Mouse (Mus musculus) limb, embryonic 12.5 days (tissue): Measurements from ENCODE around the gene Supt4a. TPM values are rescaled to one million over a fixed set of nuclear protein-coding genes. Genes with fewer than 3 reads are reported as not detected.
A peak's percentile ranks its signal among the peaks of the same experiment; 100 is the strongest.

Experiments
- ATAC-seq: fragments of 200-750 bp; cut with Nextera tagmentation; 2 replicates; pipeline ENCODE4 v1.8.0; 2017; ENCODE audit warnings: low read depth, moderate TSS enrichment; ENCODE audit not compliant: insufficient number of reproducible peaks, insufficient read depth, low FRiP score, low TSS enrichment
- H3K27ac ChIP-seq: fragments of 300-500 bp; sonication (generic); 2 replicates; pipeline ENCODE4 v1.5.1; 2016; ENCODE audit warnings: mild to moderate bottlenecking, moderate library complexity
- H3K27me3 ChIP-seq: fragments of 300-500 bp; sonication (generic); 2 replicates; pipeline ENCODE4 v1.6.1; 2016; ENCODE audit warnings: mild to moderate bottlenecking, moderate library complexity
- H3K36me3 ChIP-seq: fragments of 300-500 bp; sonication (generic); 2 replicates; pipeline ENCODE4 v1.6.1; 2016; ENCODE audit warnings: mild to moderate bottlenecking, moderate library complexity
- H3K4me1 ChIP-seq: fragments of 300-500 bp; sonication (generic); replicated peaks from 2 replicates; pipeline ENCODE4 v1.6.1; 2016
- H3K4me2 ChIP-seq: fragments of 300-500 bp; sonication (generic); 2 replicates; pipeline ENCODE4 v1.6.1; 2016; ENCODE audit warnings: mild to moderate bottlenecking, moderate library complexity
- H3K4me3 ChIP-seq: fragments of 300-500 bp; sonication (generic); replicated peaks from 2 replicates; pipeline ENCODE4 v1.5.1; 2016; ENCODE audit warnings: mild to moderate bottlenecking
- H3K9ac ChIP-seq: fragments of 300-500 bp; sonication (generic); replicated peaks from 2 replicates; pipeline ENCODE4 v1.6.1; 2016; ENCODE audit warnings: mild to moderate bottlenecking, moderate library complexity
- H3K9me3 ChIP-seq: fragments of 300-500 bp; sonication (generic); 2 replicates; pipeline ENCODE4 v1.6.1; 2016; ENCODE audit warnings: mild to moderate bottlenecking, moderate library complexity
- WGBS: fragments of 180-500 bp; shearing (Covaris S2); methylation state at CpG from one replicate; pipeline ENCODE4 v1.1.7; 2016; 5-methylcytosine and 5-hydroxymethylcytosine counted together
- polyA plus RNA-seq: library from polyadenylated mRNA; unstranded; fragments of >200 nt; fragmentation: Nextera tagmentation; extraction: Ambion mirVana; gene quantifications from 2 replicates; pipeline ENCODE4 v1.2.1, GENCODE M21; 2016

Supt4a gene
- polyA plus RNA-seq, 1 experiment from 2014 or later, result 167 TPM

- no peak for ATAC-seq
- Histone ChIP-seq H3K9me3 (no peaks in the 10 kb centered on the region), H3K36me3 (no peaks in the 10 kb centered on the region), H3K27me3 (peaks cover 3% of the 10 kb centered on the region; the same call in 1 of the 2 replicates), H3K4me1 (peaks cover 11% of the 10 kb centered on the region), H3K27ac (peak overlapping the region; percentile 47; the same call in 1 of the 2 replicates), H3K4me3 (no peak overlapping the region), H3K9ac (no peak overlapping the region), H3K4me2 (no peak overlapping the region; the same call in 1 of the 2 replicates)
These were observed 11.8 kb upstream of the Supt4a start for GRCm38 (mm10) chr11:87725515-87725914.

GRCm38 (mm10) chr11:87725964-87726562 lies 11.3 kb upstream of the Supt4a start:
- ATAC-seq, result peak; percentile 33; the same call in 1 of the 2 replicates
- Histone ChIP-seq H3K9me3 (no peaks in the 10 kb centered on the region), H3K4me2 (no peak overlapping the region; the same call in 1 of the 2 replicates), H3K27me3 (peaks cover 3% of the 10 kb centered on the region; the same call in 1 of the 2 replicates), H3K9ac (peak overlapping the region; percentile 27; the same call in 1 of the 2 replicates), H3K4me3 (no peak overlapping the region), H3K36me3 (no peaks in the 10 kb centered on the region), H3K27ac (peak overlapping the region; percentile 47), H3K4me1 (peaks cover 11% of the 10 kb centered on the region)
- WGBS, result 19% methylated on average over 6 of the region's 6 CpGs

GRCm38 (mm10) chr11:87727021-87727420 lies 10.3 kb upstream of the Supt4a start:
- peak overlapping the region; percentile 47 for H3K27ac ChIP-seq
- WGBS, result 68% methylated on average over 11 of the region's 11 CpGs
- H3K4me2 ChIP-seq, result no peak overlapping the region
- no peak overlapping the region for H3K4me3 ChIP-seq
- peaks cover 11% of the 10 kb centered on the region for H3K4me1 ChIP-seq
- 0 out of 2 replicates have a peak, but pooled peaks cover 3% of the 10 kb centered on the region for H3K27me3 ChIP-seq
- no peaks in the 10 kb centered on the region for H3K36me3 ChIP-seq
- H3K9me3 ChIP-seq, result no peaks in the 10 kb centered on the region
- no peak for ATAC-seq
- no peak overlapping the region for H3K9ac ChIP-seq

- Histone ChIP-seq H3K9me3 (no peaks in the 10 kb centered on the region), H3K4me3 (no peak overlapping the region), H3K4me2 (no peak overlapping the region), H3K36me3 (no peaks in the 10 kb centered on the region), H3K27me3 (0 out of 2 replicates have a peak, but pooled peaks cover 3% of the 10 kb centered on the region), H3K4me1 (peaks cover 11% of the 10 kb centered on the region), H3K9ac (no peak overlapping the region), H3K27ac (no peak overlapping the region)
- ATAC-seq, result no peak
- 56% methylated on average over 4 of the region's 4 CpGs for WGBS
These were observed 9.9 kb upstream of the Supt4a start for GRCm38 (mm10) chr11:87727471-87727870.

GRCm38 (mm10) chr11:87728850-87729592 lies 8.3 kb upstream of the Supt4a start:
- H3K27ac ChIP-seq, result no peak overlapping the region
- WGBS, result 46% methylated on average over 18 of the region's 18 CpGs
- no peak for ATAC-seq
- no peak overlapping the region for H3K4me2 ChIP-seq
- peaks cover 3% of the 10 kb centered on the region; the same call in 1 of the 2 replicates for H3K27me3 ChIP-seq
- no peak overlapping the region for H3K4me3 ChIP-seq
- H3K9me3 ChIP-seq, result no peaks in the 10 kb centered on the region
- H3K4me1 ChIP-seq, result peaks cover 17% of the 10 kb centered on the region
- no peak overlapping the region for H3K9ac ChIP-seq
- no peaks in the 10 kb centered on the region for H3K36me3 ChIP-seq

- Histone ChIP-seq H3K9ac (no peak overlapping the region), H3K36me3 (no peaks in the 10 kb centered on the region), H3K9me3 (no peaks in the 10 kb centered on the region), H3K4me1 (peaks cover 21% of the 10 kb centered on the region), H3K27ac (no peak overlapping the region), H3K4me3 (no peak overlapping the region), H3K27me3 (peaks cover 3% of the 10 kb centered on the region; the same call in 1 of the 2 replicates), H3K4me2 (no peak overlapping the region)
- WGBS, result 81% methylated on average over 13 of the region's 13 CpGs
- ATAC-seq, result no peak
These were observed 7.7 kb upstream of the Supt4a start for GRCm38 (mm10) chr11:87729593-87730185.

- no peaks in the 10 kb centered on the region for H3K9me3 ChIP-seq
- WGBS, result 77% methylated on average over 10 of the region's 10 CpGs
- no peak overlapping the region for H3K9ac ChIP-seq
- ATAC-seq, result no peak
- no peak overlapping the region for H3K4me2 ChIP-seq
- peaks cover 16% of the 10 kb centered on the region for H3K4me1 ChIP-seq
- no peak overlapping the region for H3K27ac ChIP-seq
- no peak overlapping the region for H3K4me3 ChIP-seq
- H3K27me3 ChIP-seq, result peaks cover 3% of the 10 kb centered on the region; the same call in 1 of the 2 replicates
- no peaks in the 10 kb centered on the region for H3K36me3 ChIP-seq
These were observed 6.6 kb upstream of the Supt4a start for GRCm38 (mm10) chr11:87730652-87731310.

GRCm38 (mm10) chr11:87734346-87734745 lies 3.0 kb upstream of the Supt4a start:
- no peak overlapping the region for H3K27ac ChIP-seq
- WGBS, result 57% methylated on average over 5 of the region's 5 CpGs
- H3K4me3 ChIP-seq, result 0 out of 2 replicates have a peak overlapping the region, but pooled peaks have one; percentile 12

GRCm38 (mm10) chr11:87735691-87736090 lies 1.7 kb upstream of the Supt4a start:
- 71% methylated on average over 6 of the region's 6 CpGs for WGBS

More at GRCm38 (mm10) chr11:87734346-87734745, 3.0 kb upstream of the Supt4a start:
- H3K9ac ChIP-seq, result peak overlapping the region; percentile 13; the same call in 1 of the 2 replicates
- peaks cover 21% of the 10 kb centered on the region for H3K4me1 ChIP-seq
- H3K9me3 ChIP-seq, result no peaks in the 10 kb centered on the region
- H3K27me3 ChIP-seq, result peaks cover under 1% of the 10 kb centered on the region; the same call in 1 of the 2 replicates
- ATAC-seq, result no peak
- H3K36me3 ChIP-seq, result peaks cover 2% of the 10 kb centered on the region; the same call in 1 of the 2 replicates
- H3K4me2 ChIP-seq, result peak overlapping the region; percentile 40

GRCm38 (mm10) chr11:87736647-87737134 lies 661 bp upstream of the Supt4a start:
- H3K4me3 ChIP-seq, result peak overlapping the region; percentile 75
- H3K4me2 ChIP-seq, result peak overlapping the region; percentile 81
- no peaks in the 10 kb centered on the region for H3K9me3 ChIP-seq
- WGBS, result 1% methylated on average over 31 of the region's 31 CpGs
- no peaks in the 10 kb centered on the region; the same call in 1 of the 2 replicates for H3K27me3 ChIP-seq
- peak overlapping the region; percentile 54 for H3K9ac ChIP-seq
- peaks cover 21% of the 10 kb centered on the region for H3K4me1 ChIP-seq
- H3K27ac ChIP-seq, result peak overlapping the region; percentile 82
- peaks cover 23% of the 10 kb centered on the region for H3K36me3 ChIP-seq
- peak; percentile 48; the same call in 1 of the 2 replicates for ATAC-seq

More at GRCm38 (mm10) chr11:87735691-87736090, 1.7 kb upstream of the Supt4a start:
- Histone ChIP-seq H3K27me3 (no peaks in the 10 kb centered on the region; the same call in 1 of the 2 replicates), H3K36me3 (peaks cover 14% of the 10 kb centered on the region), H3K4me2 (no peak overlapping the region), H3K4me3 (no peak overlapping the region), H3K4me1 (peaks cover 21% of the 10 kb centered on the region), H3K9me3 (no peaks in the 10 kb centered on the region), H3K27ac (no peak overlapping the region), H3K9ac (no peak overlapping the region)
- ATAC-seq, result no peak
